13 mouse cellular contexts compared by ENCODE assay signal in genomic region chr5:73132998-73133832, GRCm38 (mm10).
DNase-seq lines count a peak whose midpoint lies in the region; ATAC-seq and TF ChIP-seq lines count a peak whose summit lies in the region.
"Had no signal": no experiment of that assay in that cellular context is flagged by ENCODE, and none has a peak within 500 bp of the region (broad histone marks: within the 10 kb centered on the region; RNA-seq: fewer than 3 reads in every experiment).

No protein-coding gene starts in this region.

- no peak overlapping the region for H3K27ac ChIP-seq in stomach, embryonic 14.5 days (ENCODE audit: low read length)
- no peak overlapping the region for H3K27ac ChIP-seq in stomach, postnatal 0 days (replicated peaks)
- peak overlapping the region; percentile 6 for H3K27ac ChIP-seq in liver, embryonic 14.5 days
- H3K27ac ChIP-seq in forebrain, embryonic 14.5 days (ENCODE audit: low read depth, low read length) = no peak overlapping the region
- H3K27ac ChIP-seq: embryonic facial prominence, embryonic 12.5 days; heart, embryonic 13.5 days; kidney, embryonic 15.5 days; limb, embryonic 12.5 days; lung, embryonic 15.5 days had no signal

- H3K27me3 ChIP-seq in stomach, embryonic 14.5 days (ENCODE audit: control insufficient read depth, insufficient read depth, low read length) = no peaks in the 10 kb centered on the region
- H3K27me3 ChIP-seq in stomach, postnatal 0 days (ENCODE audit: control insufficient read depth, insufficient read depth, low read length) = no peaks in the 10 kb centered on the region
- no peaks in the 10 kb centered on the region for H3K27me3 ChIP-seq in liver, embryonic 14.5 days (ENCODE audit: control insufficient read depth, insufficient read depth, low read length)
- H3K27me3 ChIP-seq in forebrain, embryonic 14.5 days (replicated peaks; ENCODE audit: control insufficient read depth, insufficient read depth, low read length) = no peaks in the 10 kb centered on the region
- H3K27me3 ChIP-seq: embryonic facial prominence, embryonic 12.5 days; heart, embryonic 13.5 days; kidney, embryonic 15.5 days; limb, embryonic 12.5 days; lung, embryonic 15.5 days had no signal

- ATAC-seq in stomach, embryonic 14.5 days (ENCODE audit: insufficient number of reproducible peaks, insufficient read depth, low FRiP score, low read depth) = 0 out of 2 replicates have a peak, but pooled peaks have one; percentile 18
- ATAC-seq in stomach, postnatal 0 days (ENCODE audit: low FRiP score, low TSS enrichment) = no peak
- ATAC-seq in erythroid progenitor cell, adult 5-6 weeks (replicated peaks; ENCODE audit: low FRiP score, poor library complexity, severe bottlenecking) = peak; percentile 50
- ATAC-seq in liver, embryonic 14.5 days (ENCODE audit: insufficient read depth) = peak; percentile 81
- ATAC-seq in forebrain, embryonic 14.5 days = no peak

- TF ChIP-seq EP300 in stomach, postnatal 0 days (optimal IDR thresholded peaks at IDR 0.05) = no peak
- peak; percentile 41 for TF ChIP-seq EP300 in liver, embryonic 14.5 days (IDR thresholded peaks at IDR 0.05; ENCODE audit: low read depth)

- H3K4me2 ChIP-seq in stomach, embryonic 14.5 days (replicated peaks; ENCODE audit: low read depth, low read length) = no peak overlapping the region
- no peak overlapping the region for H3K4me2 ChIP-seq in stomach, postnatal 0 days (replicated peaks; ENCODE audit: low read depth)
- peak overlapping the region; percentile 45 for H3K4me2 ChIP-seq in liver, embryonic 14.5 days (ENCODE audit: low read depth)
- H3K4me2 ChIP-seq in forebrain, embryonic 14.5 days (ENCODE audit: low read length) = no peak overlapping the region
- H3K4me2 ChIP-seq: embryonic facial prominence, embryonic 12.5 days; heart, embryonic 13.5 days; kidney, embryonic 15.5 days; limb, embryonic 12.5 days; lung, embryonic 15.5 days had no signal

- no peaks in the 10 kb centered on the region for H3K36me3 ChIP-seq in stomach, embryonic 14.5 days (ENCODE audit: control insufficient read depth, insufficient read depth, low read length)
- no peaks in the 10 kb centered on the region; the same call in 1 of the 2 replicates for H3K36me3 ChIP-seq in stomach, postnatal 0 days (ENCODE audit: control insufficient read depth, insufficient read depth, low read length)
- peaks cover 29% of the 10 kb centered on the region for H3K36me3 ChIP-seq in liver, embryonic 14.5 days (replicated peaks; ENCODE audit: control insufficient read depth, insufficient read depth, low read depth)
- peaks cover 6% of the 10 kb centered on the region; the same call in 1 of the 2 replicates for H3K36me3 ChIP-seq in forebrain, embryonic 14.5 days (ENCODE audit: control insufficient read depth, insufficient read depth, low read length)

- no peak overlapping the region for H3K4me3 ChIP-seq in stomach, embryonic 14.5 days (ENCODE audit: low read depth, low read length)
- no peak overlapping the region for H3K4me3 ChIP-seq in stomach, postnatal 0 days (ENCODE audit: low read depth, low read length)
- peak overlapping the region; percentile 3 to 24 for H3K4me3 ChIP-seq in liver, embryonic 14.5 days (ENCODE audit: insufficient read depth in 1 of 2, low read depth in 2 of 2, low read length in 2 of 2)
- no peak overlapping the region for H3K4me3 ChIP-seq in forebrain, embryonic 14.5 days (ENCODE audit: low read depth, low read length)
- H3K4me3 ChIP-seq: embryonic facial prominence, embryonic 12.5 days; heart, embryonic 13.5 days; kidney, embryonic 15.5 days; limb, embryonic 12.5 days; lung, embryonic 15.5 days had no signal

- no peak overlapping the region for H3K9ac ChIP-seq in stomach, embryonic 14.5 days (replicated peaks; ENCODE audit: low read depth, low read length)
- H3K9ac ChIP-seq in stomach, postnatal 0 days (ENCODE audit: low read length) = no peak overlapping the region
- H3K9ac ChIP-seq in liver, embryonic 14.5 days (replicated peaks) = no peak overlapping the region; the same call in 1 of the 2 replicates
- H3K9ac ChIP-seq in forebrain, embryonic 14.5 days (ENCODE audit: low read length) = no peak overlapping the region
- H3K9ac ChIP-seq: embryonic facial prominence, embryonic 12.5 days; heart, embryonic 13.5 days; kidney, embryonic 15.5 days; limb, embryonic 12.5 days; lung, embryonic 15.5 days had no signal

- no peaks in the 10 kb centered on the region for H3K9me3 ChIP-seq in stomach, embryonic 14.5 days (ENCODE audit: control insufficient read depth, low read depth, low read length)
- no peaks in the 10 kb centered on the region for H3K9me3 ChIP-seq in stomach, postnatal 0 days (ENCODE audit: control insufficient read depth, low read length)
- H3K9me3 ChIP-seq in liver, embryonic 14.5 days (ENCODE audit: control insufficient read depth, low read length) = no peaks in the 10 kb centered on the region
- no peaks in the 10 kb centered on the region for H3K9me3 ChIP-seq in forebrain, embryonic 14.5 days (replicated peaks; ENCODE audit: control insufficient read depth, low read length)
- H3K9me3 ChIP-seq: embryonic facial prominence, embryonic 12.5 days; heart, embryonic 13.5 days; kidney, embryonic 15.5 days; limb, embryonic 12.5 days; lung, embryonic 15.5 days had no signal

- H3K4me1 ChIP-seq in stomach, embryonic 14.5 days (ENCODE audit: control insufficient read depth, insufficient read depth, low read length) = no peaks in the 10 kb centered on the region
- no peaks in the 10 kb centered on the region for H3K4me1 ChIP-seq in stomach, postnatal 0 days (replicated peaks; ENCODE audit: control insufficient read depth, insufficient read depth)
- peaks cover 10 to 26% of the 10 kb centered on the region in 2 experiments for H3K4me1 ChIP-seq in liver, embryonic 14.5 days (replicated peaks; ENCODE audit: control insufficient read depth in 2 of 2, insufficient read depth in 2 of 2, low read length in 1 of 2)
- peaks cover 5% of the 10 kb centered on the region; the same call in 1 of the 2 replicates for H3K4me1 ChIP-seq in forebrain, embryonic 14.5 days (ENCODE audit: control insufficient read depth, insufficient read depth, low read length)
- H3K4me1 ChIP-seq: embryonic facial prominence, embryonic 12.5 days; kidney, embryonic 15.5 days; limb, embryonic 12.5 days; lung, embryonic 15.5 days had no signal

- DNase-seq in stomach, postnatal 0 days (ENCODE audit: low spot score) = no peak
- DNase-seq in liver, embryonic 14.5 days (ENCODE audit: low read depth in 3 of 3, low spot score in 3 of 3) = peak in 1 of 3 experiments; percentile 32
- DNase-seq in retina, postnatal 1 day = no peak
- DNase-seq in layer of hippocampus, postnatal 36 days = no peak
- DNase-seq in forebrain, embryonic 14.5 days (ENCODE audit: low spot score) = no peak
- DNase-seq: right cerebral cortex, postnatal 14 days had no signal

- TF ChIP-seq CTCF in stomach, postnatal 0 days (IDR thresholded peaks at IDR 0.05; ENCODE audit: low read depth) = no peak
- TF ChIP-seq CTCF in liver, embryonic 14.5 days (IDR thresholded peaks at IDR 0.05; ENCODE audit: low read depth) = no peak

- 89% methylated on average over 29 of the region's 29 CpGs for WGBS in stomach, embryonic 14.5 days
- WGBS in stomach, postnatal 0 days = 90% methylated on average over 29 of the region's 29 CpGs
- 41% methylated on average over 29 of the region's 29 CpGs for WGBS in liver, embryonic 14.5 days (ENCODE audit: insufficient replicate concordance)
- WGBS in forebrain, embryonic 14.5 days = 95% methylated on average over 29 of the region's 29 CpGs

Comparison
In these comparisons a context has a peak if more than half of its experiments do, and no peak if none do; other contexts are left out.
1. ATAC-seq: peak in stomach, embryonic 14.5 days (single experiment), erythroid progenitor cell, adult 5-6 weeks (single experiment) and liver, embryonic 14.5 days (single experiment); none in stomach, postnatal 0 days (single experiment) and forebrain, embryonic 14.5 days (single experiment).
2. H3K4me3 ChIP-seq: peak in liver, embryonic 14.5 days (2 of 2); none in stomach, embryonic 14.5 days (single experiment), stomach, postnatal 0 days (single experiment) and forebrain, embryonic 14.5 days (single experiment).